Mouse (Mus musculus): Measurements from ENCODE around the gene Ddx54. TPM values are rescaled to one million over a fixed set of nuclear protein-coding genes. Genes with fewer than 3 reads are reported as not detected.

The Ddx54 gene
- 23.1 and 44.6 TPM in 2 replicates for polyA plus RNA-seq (2012; rRNA removed)

DNA sequence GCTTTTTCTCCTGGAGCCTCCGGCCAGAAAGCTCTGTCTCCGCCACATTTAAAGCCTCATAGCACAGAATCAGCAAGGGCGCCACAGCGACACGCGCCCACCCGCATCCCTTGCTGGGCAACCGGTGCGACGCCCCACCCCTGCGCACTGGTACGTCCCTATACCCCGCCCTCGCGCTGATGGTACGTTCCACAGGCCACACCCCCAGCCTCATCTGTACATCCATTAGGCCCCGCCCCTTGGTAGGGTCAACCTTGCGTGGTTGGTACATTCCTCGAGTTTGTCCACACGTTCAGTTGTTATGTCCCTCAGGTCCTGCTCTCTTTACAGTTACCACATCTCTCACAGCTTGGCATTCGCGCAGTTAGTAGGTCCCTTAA is at the start of gene Ddx54, which contains the start of gene Rita1:
Gene Ddx54 (plus strand): TSS at position 298 of the 380 bp plus-strand sequence.
Gene Rita1 (minus strand): TSS at position 148 of the 380 bp plus-strand sequence.
- Histone ChIP-seq H3K4me1 (ENCODE audit: control insufficient read depth, insufficient read depth, insufficient read length, low read length) (peaks cover 7% of the 10 kb centered on the region), H3K27me3 (ENCODE audit: control insufficient read depth, insufficient read depth, low read length) (no peaks in the 10 kb centered on the region), H3K27ac (ENCODE audit: insufficient read depth, low read depth, low read length) (peak within 1 kb of the TSS; percentile 92), H3K4me3 (ENCODE audit: low read depth, low read length) (peak within 1 kb of the TSS; percentile 78), H3K36me3 (ENCODE audit: control insufficient read depth, insufficient read depth, low read length) (0 out of 2 replicates have a peak, but pooled peaks cover 5% of the 10 kb centered on the region)
- whole genome bisulfite sequencing, result 1% methylated on average over 22 of the region's 22 CpGs
- TF ChIP-seq CTCF (IDR thresholded peaks at IDR 0.05; ENCODE audit: extremely low read depth, insufficient read length, insufficient replicate concordance, low read depth, low read length), result no peak
- peak; percentile 12 for TF ChIP-seq POLR2A (IDR thresholded peaks at IDR 0.05; ENCODE audit: low read depth, low read length)

DNA sequence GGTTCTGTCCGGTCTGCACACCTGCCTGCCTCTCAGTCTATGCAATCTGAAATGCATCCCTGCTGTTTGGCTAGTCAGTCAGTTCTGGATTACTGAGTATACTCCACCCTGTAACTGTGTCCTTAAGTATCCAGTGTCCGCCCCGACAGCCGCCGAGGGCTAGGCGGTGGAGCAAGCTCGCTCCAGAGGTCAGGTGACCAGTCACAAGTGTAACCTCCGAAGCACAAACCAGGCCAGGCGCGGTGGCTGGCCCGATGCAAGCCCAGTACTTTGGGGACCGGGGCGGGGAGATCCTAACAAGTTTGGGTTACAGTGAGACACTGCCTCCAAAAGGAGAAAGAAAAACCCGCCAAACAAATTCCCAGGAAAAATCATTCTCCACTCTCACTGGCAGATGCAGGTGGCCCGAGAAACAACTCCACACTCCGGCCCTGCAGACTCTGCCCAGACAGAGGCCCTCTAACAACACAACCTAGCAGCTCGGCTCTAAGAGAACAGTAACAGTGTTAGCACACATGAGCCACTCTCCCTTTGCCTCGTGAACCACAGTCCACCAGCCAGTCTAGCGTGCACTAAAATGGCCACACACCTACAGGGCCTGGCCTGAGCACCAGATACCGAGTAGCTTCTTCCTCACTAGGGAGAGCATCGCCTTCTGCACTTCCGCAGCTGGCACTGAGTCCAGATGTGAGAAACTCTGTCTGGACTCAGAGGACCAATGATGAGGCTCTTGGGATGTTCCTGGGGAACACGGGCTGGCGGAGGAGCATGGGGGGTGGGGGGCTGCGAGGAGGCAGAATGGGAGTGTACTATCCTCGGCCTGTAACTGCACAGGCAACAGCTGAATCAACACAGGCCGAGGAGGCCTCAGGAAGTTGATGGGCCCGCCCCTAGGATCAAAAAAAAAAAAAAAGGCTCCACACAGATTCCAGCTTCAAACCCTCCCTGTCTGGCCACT is 49.3 kb upstream of the Ddx54 start:
- WGBS, result 52% methylated on average over 28 of the region's 28 CpGs

DNA sequence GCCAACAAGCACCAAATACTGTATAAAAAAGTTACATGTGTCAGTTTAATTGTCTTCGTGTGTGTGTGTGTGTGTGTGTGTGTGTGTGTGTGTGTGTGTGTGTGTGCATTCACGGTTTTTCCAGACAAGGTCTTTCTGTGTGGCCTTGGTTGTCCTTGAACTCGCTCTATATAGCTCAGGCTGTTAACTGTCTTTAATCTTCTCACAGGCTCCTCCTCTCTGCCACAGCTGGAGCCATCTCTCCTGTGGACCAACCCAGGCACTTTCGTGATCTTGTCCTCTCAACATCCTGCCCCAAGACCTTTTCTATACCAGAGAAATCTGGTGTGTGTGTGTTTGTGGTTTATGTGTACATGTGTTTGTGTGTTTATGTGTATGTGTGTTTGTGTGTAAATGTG is 48.6 kb upstream of the Ddx54 start:
- Histone ChIP-seq H3K36me3 (ENCODE audit: control insufficient read depth, insufficient read depth, low read length) (0 out of 2 replicates have a peak, but pooled peaks cover 2% of the 10 kb centered on the region), H3K27ac (ENCODE audit: insufficient read depth, low read depth, low read length) (peak overlapping the region; percentile 47)
- TF ChIP-seq POLR2A (IDR thresholded peaks at IDR 0.05; ENCODE audit: low read depth, low read length), result no peak

More for the DNA sequence above, 49.3 kb upstream of the Ddx54 start:
- no peaks in the 10 kb centered on the region for H3K27me3 ChIP-seq (ENCODE audit: control insufficient read depth, insufficient read depth, low read length)
- peaks cover 45% of the 10 kb centered on the region for H3K4me1 ChIP-seq (ENCODE audit: control insufficient read depth, insufficient read depth, insufficient read length, low read length)
- no peak overlapping the region for H3K4me3 ChIP-seq (ENCODE audit: low read depth, low read length)
- peak overlapping the region; percentile 39 for H3K27ac ChIP-seq (ENCODE audit: insufficient read depth, low read depth, low read length)
- H3K36me3 ChIP-seq (ENCODE audit: control insufficient read depth, insufficient read depth, low read length), result 0 out of 2 replicates have a peak, but pooled peaks cover 2% of the 10 kb centered on the region
- TF ChIP-seq CTCF (IDR thresholded peaks at IDR 0.05; ENCODE audit: extremely low read depth, insufficient read length, insufficient replicate concordance, low read depth, low read length), result no peak
- TF ChIP-seq POLR2A (IDR thresholded peaks at IDR 0.05; ENCODE audit: low read depth, low read length), result no peak

DNA sequence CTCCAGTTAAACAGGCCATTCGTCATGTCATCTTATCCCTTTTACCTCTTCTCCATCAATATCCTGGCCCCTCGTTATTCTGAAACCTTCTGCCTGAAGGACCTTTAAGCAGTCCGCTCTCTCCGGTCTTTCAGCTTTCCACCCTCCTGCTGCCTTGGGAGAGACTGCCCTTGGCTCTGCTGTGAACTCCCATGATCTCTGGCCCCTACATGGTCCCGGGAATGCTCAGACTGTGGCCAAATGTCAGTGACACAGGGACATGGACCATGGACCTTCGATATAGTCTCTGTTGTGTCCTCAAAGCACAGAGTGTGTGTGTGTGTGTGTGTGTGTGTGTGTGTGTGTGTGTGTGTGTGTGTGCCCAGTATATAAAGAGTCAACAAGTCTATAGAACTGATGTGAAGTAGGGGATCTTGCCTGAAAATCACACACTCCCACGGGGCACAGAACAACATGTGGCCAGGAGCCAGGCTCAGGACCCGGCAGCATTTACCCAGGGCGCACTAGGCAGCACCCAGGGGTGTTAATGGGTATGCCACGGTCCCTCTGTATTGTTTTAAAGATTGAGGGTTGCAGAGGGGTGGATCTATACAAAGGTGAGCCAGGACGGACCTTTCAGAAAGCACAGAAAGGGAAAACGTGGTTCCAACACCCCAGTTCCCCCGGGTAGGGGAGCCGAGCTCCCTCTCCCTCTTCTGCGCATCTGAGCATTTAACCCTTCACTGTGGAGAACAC is 47.2 kb upstream of the Ddx54 start:
- Histone ChIP-seq H3K27ac (ENCODE audit: insufficient read depth, low read depth, low read length) (no peak overlapping the region), H3K4me1 (ENCODE audit: control insufficient read depth, insufficient read depth, insufficient read length, low read length) (peaks cover 48% of the 10 kb centered on the region), H3K36me3 (ENCODE audit: control insufficient read depth, insufficient read depth, low read length) (no peaks in the 10 kb centered on the region), H3K4me3 (ENCODE audit: low read depth, low read length) (no peak overlapping the region), H3K27me3 (ENCODE audit: control insufficient read depth, insufficient read depth, low read length) (no peaks in the 10 kb centered on the region)
- 55% methylated on average over 15 of the region's 15 CpGs for WGBS
- no peak for TF ChIP-seq POLR2A (IDR thresholded peaks at IDR 0.05; ENCODE audit: low read depth, low read length)
- no peak for TF ChIP-seq CTCF (IDR thresholded peaks at IDR 0.05; ENCODE audit: extremely low read depth, insufficient read length, insufficient replicate concordance, low read depth, low read length)

More for the DNA sequence above, 48.6 kb upstream of the Ddx54 start:
- Histone ChIP-seq H3K4me3 (ENCODE audit: low read depth, low read length) (no peak overlapping the region), H3K27me3 (ENCODE audit: control insufficient read depth, insufficient read depth, low read length) (no peaks in the 10 kb centered on the region), H3K4me1 (ENCODE audit: control insufficient read depth, insufficient read depth, insufficient read length, low read length) (peaks cover 46% of the 10 kb centered on the region)
- 30% methylated on average over 4 of the region's 4 CpGs for WGBS

DNA sequence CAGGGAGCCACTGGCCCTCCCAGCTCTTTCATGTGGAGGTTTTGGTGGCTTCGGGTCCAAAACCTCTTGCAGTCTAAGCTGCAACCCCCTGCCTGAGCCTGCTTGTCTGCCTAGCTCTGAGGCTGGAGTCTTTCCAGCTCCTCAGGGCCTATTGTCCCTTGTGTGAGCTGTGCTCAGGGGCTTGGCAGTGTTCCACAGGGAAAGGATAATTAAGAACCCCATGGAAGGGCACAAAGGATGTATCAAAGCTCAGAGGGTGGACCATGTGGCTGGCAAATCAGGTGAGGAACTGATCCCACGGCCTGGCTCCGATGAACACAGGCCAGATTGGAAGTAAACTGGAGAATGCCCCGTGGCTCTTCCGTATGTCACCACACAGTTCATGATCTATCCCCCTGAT is 46.4 kb upstream of the Ddx54 start:
- peaks cover 50% of the 10 kb centered on the region for H3K4me1 ChIP-seq (ENCODE audit: control insufficient read depth, insufficient read depth, insufficient read length, low read length)

DNA sequence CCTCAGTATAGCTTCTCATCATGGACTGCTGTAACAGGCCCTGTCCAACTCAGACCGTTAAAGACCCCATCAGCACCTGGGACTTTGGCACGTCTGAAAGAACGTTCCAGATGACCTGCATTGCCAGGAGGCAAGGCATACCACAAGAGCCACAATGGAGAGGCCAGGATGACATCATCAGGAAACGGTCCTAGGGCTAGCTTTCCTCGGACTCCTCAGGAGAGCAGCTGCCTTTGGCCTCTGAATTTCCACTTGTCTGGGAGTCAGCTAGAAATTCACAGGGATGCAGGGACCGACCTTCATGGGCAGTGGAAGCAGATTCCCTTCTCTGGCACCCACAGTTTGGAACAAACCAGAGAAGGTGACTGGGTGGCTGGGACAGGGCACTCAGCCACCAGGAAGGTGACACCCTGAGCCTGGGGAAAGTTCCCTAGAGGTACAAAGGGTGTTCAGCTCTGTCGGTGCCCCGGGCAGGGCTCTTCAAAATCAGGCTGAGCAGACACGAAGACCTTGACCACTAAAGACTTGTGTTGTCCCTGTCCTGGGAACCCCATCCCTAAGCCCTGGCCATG is 45.8 kb upstream of the Ddx54 start:
- no peaks in the 10 kb centered on the region for H3K27me3 ChIP-seq (ENCODE audit: control insufficient read depth, insufficient read depth, low read length)
- no peak for TF ChIP-seq CTCF (IDR thresholded peaks at IDR 0.05; ENCODE audit: extremely low read depth, insufficient read length, insufficient replicate concordance, low read depth, low read length)
- no peak for TF ChIP-seq POLR2A (IDR thresholded peaks at IDR 0.05; ENCODE audit: low read depth, low read length)
- H3K36me3 ChIP-seq (ENCODE audit: control insufficient read depth, insufficient read depth, low read length), result no peaks in the 10 kb centered on the region
- H3K4me1 ChIP-seq (ENCODE audit: control insufficient read depth, insufficient read depth, insufficient read length, low read length), result peaks cover 51% of the 10 kb centered on the region
- H3K27ac ChIP-seq (ENCODE audit: insufficient read depth, low read depth, low read length), result peak overlapping the region; percentile 51
- WGBS, result 31% methylated on average over 9 of the region's 9 CpGs
- H3K4me3 ChIP-seq (ENCODE audit: low read depth, low read length), result no peak overlapping the region

More for the DNA sequence above, 46.4 kb upstream of the Ddx54 start:
- 31% methylated on average over 5 of the region's 5 CpGs for WGBS
- H3K4me3 ChIP-seq (ENCODE audit: low read depth, low read length), result no peak overlapping the region
- no peaks in the 10 kb centered on the region for H3K36me3 ChIP-seq (ENCODE audit: control insufficient read depth, insufficient read depth, low read length)
- TF ChIP-seq CTCF (IDR thresholded peaks at IDR 0.05; ENCODE audit: extremely low read depth, insufficient read length, insufficient replicate concordance, low read depth, low read length) (no peak), POLR2A (IDR thresholded peaks at IDR 0.05; ENCODE audit: low read depth, low read length) (no peak)
- H3K27me3 ChIP-seq (ENCODE audit: control insufficient read depth, insufficient read depth, low read length), result no peaks in the 10 kb centered on the region
- peak overlapping the region; percentile 51; the same call in 1 of the 2 replicates for H3K27ac ChIP-seq (ENCODE audit: insufficient read depth, low read depth, low read length)

All from small intestine, adult 2 months (tissue).